Mouse (Mus musculus): Measurements from ENCODE around the gene 1700069L16Rik.

Gene 1700069L16Rik

GRCm38 (mm10) chr5:113734376-113734775 is 9.8 kb upstream of the 1700069L16Rik start:
- DNase-seq (ENCODE audit: low read depth, low spot score) = no peak

DNA sequence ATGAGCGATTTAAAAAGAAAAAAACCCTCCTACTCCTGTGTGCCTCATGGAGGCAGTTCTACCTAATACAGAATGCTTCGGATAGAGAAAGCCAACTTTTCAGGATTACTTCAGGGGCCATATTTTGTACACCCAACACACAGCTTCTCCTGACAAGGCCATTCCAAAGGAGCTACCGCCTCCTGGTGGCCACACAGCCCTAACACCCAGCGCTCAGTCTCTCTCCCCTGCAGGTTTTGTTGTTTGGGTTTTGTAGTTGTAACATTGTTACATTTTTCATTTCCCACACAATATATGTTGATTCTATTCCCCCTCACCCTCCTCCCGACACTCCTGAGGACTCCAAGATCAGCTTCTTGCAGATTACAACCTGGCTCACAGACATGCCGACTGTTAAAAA is 7.6 kb upstream of the 1700069L16Rik start:
- DNase-seq (ENCODE audit: low read depth, low spot score) = peak; percentile 51

GRCm38 (mm10) chr5:113731174-113731573 is 6.6 kb upstream of the 1700069L16Rik start:
- no peak for DNase-seq (ENCODE audit: low read depth, low spot score)

DNA sequence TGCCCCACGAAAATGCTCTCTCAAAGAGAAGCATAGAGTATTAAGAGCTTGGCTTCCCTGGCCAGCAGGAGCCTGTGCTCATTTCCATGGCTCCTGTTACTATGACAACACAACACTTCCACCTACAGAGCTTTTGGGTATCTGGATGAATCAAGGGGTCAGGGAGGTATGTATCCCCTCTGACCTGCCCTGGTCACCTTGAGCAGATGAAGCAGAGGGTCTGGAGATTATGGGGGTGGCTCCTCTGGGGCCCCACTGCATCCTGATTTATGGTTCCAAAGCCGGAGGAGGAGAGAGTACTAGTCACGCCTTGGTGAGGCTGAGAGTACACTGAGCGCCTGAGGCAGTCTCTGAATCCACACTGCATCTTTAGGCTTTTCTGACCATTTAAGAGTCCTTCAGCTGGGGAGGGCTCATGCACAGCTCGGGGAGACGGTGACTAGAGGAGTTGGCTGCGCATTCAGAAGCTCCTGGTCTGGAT is 6.1 kb upstream of the 1700069L16Rik start:
- DNase-seq (ENCODE audit: low read depth, low spot score) = no peak

GRCm38 (mm10) chr5:113728691-113729090 is 4.1 kb upstream of the 1700069L16Rik start:
- no peak for DNase-seq (ENCODE audit: low read depth, low spot score)

DNA sequence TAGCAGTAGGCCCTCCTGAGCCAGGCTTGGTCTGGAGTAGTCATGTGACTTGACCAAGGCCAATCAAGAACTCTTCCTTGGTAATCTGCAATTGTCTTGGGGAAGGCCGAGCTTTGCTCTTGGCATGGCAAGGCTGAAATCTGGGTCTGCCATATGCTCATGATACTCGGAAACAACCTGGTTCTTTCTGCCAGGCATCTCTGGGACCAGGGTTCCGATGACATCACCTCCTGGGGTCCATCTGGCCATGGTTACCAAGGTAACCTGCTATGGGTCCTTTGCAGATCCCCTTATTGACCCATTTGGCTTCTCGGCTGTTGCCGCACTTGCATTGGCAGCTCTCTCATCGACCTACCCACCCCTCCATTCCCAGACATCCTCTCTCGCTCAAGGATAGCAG is 3.4 kb upstream of the 1700069L16Rik start:
- DNase-seq (ENCODE audit: low read depth, low spot score) = no peak

GRCm38 (mm10) chr5:113727238-113727637 is 2.7 kb upstream of the 1700069L16Rik start:
- no peak for DNase-seq (ENCODE audit: low read depth, low spot score)

DNA sequence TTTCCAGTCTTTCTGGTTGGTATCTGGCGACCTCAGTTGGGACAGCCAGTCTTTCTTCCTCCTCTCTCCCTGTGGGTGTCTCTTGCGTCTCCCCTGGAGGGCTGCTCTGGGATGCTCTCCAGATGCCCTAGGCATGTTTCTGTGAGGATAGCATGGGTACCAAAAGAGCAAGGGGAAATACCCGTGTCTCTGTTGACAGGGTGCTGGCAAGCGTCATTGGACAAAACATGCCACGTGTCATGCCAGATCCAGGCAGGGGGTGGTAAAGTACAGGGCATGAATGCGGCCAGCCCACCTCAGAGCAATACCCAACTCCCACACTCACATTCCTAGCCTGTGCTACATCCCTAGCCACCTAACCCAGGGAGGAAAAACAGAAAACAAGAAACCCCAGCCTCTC is 2.0 kb upstream of the 1700069L16Rik start:
- DNase-seq (ENCODE audit: low read depth, low spot score) = no peak

DNA sequence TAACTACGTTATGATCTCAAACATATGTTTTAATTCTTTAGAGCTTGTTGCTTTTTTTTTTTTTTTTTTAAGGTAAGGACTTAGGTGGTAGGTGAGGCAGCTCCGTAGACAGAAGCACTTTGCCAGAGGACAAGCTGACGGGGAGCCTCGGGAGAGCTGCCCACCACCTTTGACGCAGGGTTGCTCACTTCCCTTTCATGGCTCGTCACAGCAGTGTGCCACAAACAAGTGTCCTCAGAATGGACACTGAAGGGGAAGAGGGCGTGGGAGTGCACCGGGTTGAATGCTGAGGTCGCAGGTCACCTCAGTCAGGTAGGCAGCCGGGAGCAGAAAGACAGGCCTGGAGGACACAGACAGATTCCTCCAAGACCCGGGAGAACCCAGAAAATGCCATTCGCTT is 845 bp upstream of the 1700069L16Rik start:
- no peak for DNase-seq (ENCODE audit: low read depth, low spot score)

GRCm38 (mm10) chr5:113723567-113724237 is 870 bp downstream of the 1700069L16Rik start:
- no peak for DNase-seq (ENCODE audit: low read depth, low spot score)

- no peak for DNase-seq (ENCODE audit: low read depth, low spot score)
These were observed 2.2 kb downstream of the 1700069L16Rik start for GRCm38 (mm10) chr5:113722224-113723013.

- no peak for DNase-seq (ENCODE audit: low read depth, low spot score)
These were observed 5.3 kb downstream of the 1700069L16Rik start for GRCm38 (mm10) chr5:113719221-113719661.

GRCm38 (mm10) chr5:113716581-113717388 is 7.8 kb downstream of the 1700069L16Rik start:
- DNase-seq (ENCODE audit: low read depth, low spot score) = peak; percentile 92

DNA sequence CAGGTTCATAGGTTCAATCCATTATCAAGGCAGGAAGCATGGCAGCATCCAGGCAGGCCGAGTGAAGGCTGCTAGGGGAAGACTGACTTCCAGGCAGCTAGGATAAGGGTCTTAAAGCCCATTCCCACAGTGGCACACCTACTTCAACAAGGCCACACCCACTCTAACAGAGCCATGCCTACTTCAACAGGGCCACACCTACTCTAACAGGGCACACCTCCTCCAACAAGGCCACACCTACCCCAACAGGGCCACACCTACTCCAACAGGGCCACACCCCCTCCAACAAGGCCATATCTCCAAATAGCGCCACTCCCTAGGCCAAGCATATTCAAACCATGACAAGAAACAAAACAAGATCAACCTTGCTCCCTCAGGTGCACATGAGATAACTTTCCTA is 11.7 kb downstream of the 1700069L16Rik start:
- no peak for DNase-seq (ENCODE audit: low read depth, low spot score)

GRCm38 (mm10) chr5:113703803-113704585 is 20.6 kb downstream of the 1700069L16Rik start:
- no peak for DNase-seq (ENCODE audit: low read depth, low spot score)

DNA sequence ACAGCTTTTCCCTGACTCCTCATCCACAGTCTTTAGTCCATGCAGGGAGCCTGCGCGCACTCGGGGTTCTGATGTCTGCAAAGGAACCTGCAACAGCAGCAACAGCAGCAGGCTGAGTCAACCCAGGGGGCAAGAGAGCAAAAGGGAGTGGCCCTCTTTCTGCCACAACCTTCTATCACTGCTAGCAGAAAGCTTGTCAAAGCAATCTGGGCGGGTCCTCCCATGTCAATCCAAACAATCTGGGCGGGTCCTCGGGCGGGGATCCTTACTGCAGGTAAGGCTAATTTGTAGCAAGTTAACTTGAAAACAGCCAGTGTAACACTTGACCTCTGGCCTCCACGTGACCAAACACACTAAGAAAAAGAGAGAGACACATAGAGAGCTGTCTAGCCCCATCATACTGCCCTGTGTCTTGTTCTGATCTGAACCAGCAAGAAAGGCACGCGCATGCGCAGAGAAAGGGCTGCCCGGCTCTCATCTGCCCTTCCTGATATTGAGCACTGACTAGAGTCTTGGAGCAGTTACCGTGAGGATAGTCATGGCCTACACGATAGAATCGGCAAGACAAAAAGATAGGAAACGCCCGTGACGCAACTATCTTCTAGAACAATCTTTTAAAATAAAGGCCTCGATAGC is 24.1 kb downstream of the 1700069L16Rik start:
- no peak for DNase-seq (ENCODE audit: low read depth, low spot score)

DNA sequence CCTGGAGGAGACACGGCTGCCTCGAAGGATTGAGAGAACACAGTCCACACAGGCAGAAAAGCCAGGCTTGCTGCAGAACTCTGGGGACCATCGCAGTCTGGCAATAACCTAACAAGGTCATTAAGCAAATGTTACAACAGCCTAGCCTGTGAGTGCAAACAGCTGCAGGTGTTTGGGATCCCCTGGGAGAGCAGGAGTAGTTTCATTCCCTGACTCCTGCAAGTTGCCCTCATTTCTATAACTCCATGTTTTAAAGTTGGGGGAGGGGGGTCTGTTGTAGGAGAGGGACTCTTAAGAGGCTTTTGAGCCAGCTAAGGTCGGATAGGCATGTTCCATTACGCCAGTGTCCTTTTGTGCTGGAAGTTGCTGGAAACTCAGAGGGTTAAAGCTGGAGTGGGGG is 30.2 kb downstream of the 1700069L16Rik start:
- DNase-seq (ENCODE audit: low read depth, low spot score) = peak; percentile 87

DNA sequence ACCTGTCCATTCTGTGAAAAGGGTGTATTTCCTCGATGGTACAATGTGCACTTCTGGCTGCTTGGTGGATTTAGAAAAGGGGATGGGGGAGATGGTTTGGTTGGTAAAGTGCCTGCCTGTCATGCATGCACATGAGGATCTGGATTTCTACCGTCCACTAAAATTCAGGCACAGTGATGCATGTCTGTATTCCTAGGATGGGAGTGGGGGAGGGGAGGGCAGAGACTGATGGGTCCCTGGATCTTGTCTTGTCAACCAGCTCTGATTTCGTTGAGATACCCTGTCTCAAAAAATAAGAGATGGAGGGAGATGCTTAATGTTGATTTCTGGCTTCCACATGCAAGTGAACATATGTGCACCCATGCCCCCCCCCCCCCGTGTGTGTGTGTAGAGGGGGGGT is 30.6 kb downstream of the 1700069L16Rik start:
- no peak for DNase-seq (ENCODE audit: low read depth, low spot score)

GRCm38 (mm10) chr5:113693196-113693755 is 31.3 kb downstream of the 1700069L16Rik start:
- no peak for DNase-seq (ENCODE audit: low read depth, low spot score)

- no peak for DNase-seq (ENCODE audit: low read depth, low spot score)
These were observed 33.7 kb downstream of the 1700069L16Rik start for GRCm38 (mm10) chr5:113690866-113691265.

Measured in forelimb bud, embryonic 11.5 days (tissue).